Mouse (Mus musculus): ENCODE measurements around the gene Sync. TPM values are rescaled to one million over a fixed set of nuclear protein-coding genes. Genes with fewer than 3 reads are reported as not detected.

Gene Sync
- polyA plus RNA-seq, 1 experiment: 1.1 TPM

- H3K27ac ChIP-seq (ENCODE audit: insufficient read depth, low read length): no peak overlapping the region
- TF ChIP-seq CTCF (IDR thresholded peaks at IDR 0.05; ENCODE audit: extremely low read depth, insufficient read depth, low read length): no peak
- no peak for TF ChIP-seq POLR2A (IDR thresholded peaks at IDR 0.05; ENCODE audit: extremely low read depth, insufficient read depth, low read length)
- no peaks in the 10 kb centered on the region for H3K4me1 ChIP-seq (ENCODE audit: control insufficient read depth, insufficient read depth, low read length)
- H3K4me3 ChIP-seq (ENCODE audit: insufficient read depth, low read length): no peak overlapping the region
Observed at GRCm38 (mm10) chr4:129293702-129294101, 6.3 kb downstream of the Sync start.

GRCm38 (mm10) chr4:129295188-129295587, 7.8 kb downstream of the Sync start:
- no peak overlapping the region for H3K4me3 ChIP-seq (ENCODE audit: insufficient read depth, low read length)
- no peak overlapping the region for H3K27ac ChIP-seq (ENCODE audit: insufficient read depth, low read length)
- TF ChIP-seq CTCF (IDR thresholded peaks at IDR 0.05; ENCODE audit: extremely low read depth, insufficient read depth, low read length) (no peak), POLR2A (IDR thresholded peaks at IDR 0.05; ENCODE audit: extremely low read depth, insufficient read depth, low read length) (no peak)
- no peaks in the 10 kb centered on the region for H3K4me1 ChIP-seq (ENCODE audit: control insufficient read depth, insufficient read depth, low read length)

- H3K4me3 ChIP-seq (ENCODE audit: insufficient read depth, low read length): no peak overlapping the region
- no peak overlapping the region for H3K27ac ChIP-seq (ENCODE audit: insufficient read depth, low read length)
- TF ChIP-seq CTCF (IDR thresholded peaks at IDR 0.05; ENCODE audit: extremely low read depth, insufficient read depth, low read length): no peak
- TF ChIP-seq POLR2A (IDR thresholded peaks at IDR 0.05; ENCODE audit: extremely low read depth, insufficient read depth, low read length): no peak
- no peaks in the 10 kb centered on the region for H3K4me1 ChIP-seq (ENCODE audit: control insufficient read depth, insufficient read depth, low read length)
Observed at GRCm38 (mm10) chr4:129296066-129296465, 8.6 kb downstream of the Sync start.

- no peak for TF ChIP-seq POLR2A (IDR thresholded peaks at IDR 0.05; ENCODE audit: extremely low read depth, insufficient read depth, low read length)
- no peak for TF ChIP-seq CTCF (IDR thresholded peaks at IDR 0.05; ENCODE audit: extremely low read depth, insufficient read depth, low read length)
- H3K27ac ChIP-seq (ENCODE audit: insufficient read depth, low read length): no peak overlapping the region
- H3K4me3 ChIP-seq (ENCODE audit: insufficient read depth, low read length): no peak overlapping the region
- no peaks in the 10 kb centered on the region for H3K4me1 ChIP-seq (ENCODE audit: control insufficient read depth, insufficient read depth, low read length)
Observed at GRCm38 (mm10) chr4:129297724-129298123, 10.3 kb downstream of the Sync start.

- Histone ChIP-seq H3K27ac (ENCODE audit: insufficient read depth, low read length) (no peak overlapping the region), H3K4me1 (ENCODE audit: control insufficient read depth, insufficient read depth, low read length) (no peaks in the 10 kb centered on the region), H3K4me3 (ENCODE audit: insufficient read depth, low read length) (no peak overlapping the region)
- TF ChIP-seq POLR2A (IDR thresholded peaks at IDR 0.05; ENCODE audit: extremely low read depth, insufficient read depth, low read length): no peak
- no peak for TF ChIP-seq CTCF (IDR thresholded peaks at IDR 0.05; ENCODE audit: extremely low read depth, insufficient read depth, low read length)
Observed at GRCm38 (mm10) chr4:129299121-129299520, 11.7 kb downstream of the Sync start.

- Histone ChIP-seq H3K4me3 (ENCODE audit: insufficient read depth, low read length) (no peak overlapping the region), H3K4me1 (ENCODE audit: control insufficient read depth, insufficient read depth, low read length) (no peaks in the 10 kb centered on the region), H3K27ac (ENCODE audit: insufficient read depth, low read length) (no peak overlapping the region)
- TF ChIP-seq POLR2A (IDR thresholded peaks at IDR 0.05; ENCODE audit: extremely low read depth, insufficient read depth, low read length) (no peak), CTCF (IDR thresholded peaks at IDR 0.05; ENCODE audit: extremely low read depth, insufficient read depth, low read length) (no peak)
Observed at GRCm38 (mm10) chr4:129303401-129303800, 16.0 kb downstream of the Sync start.

GRCm38 (mm10) chr4:129303816-129304215, 16.4 kb downstream of the Sync start:
- Histone ChIP-seq H3K27ac (ENCODE audit: insufficient read depth, low read length) (no peak overlapping the region), H3K4me1 (ENCODE audit: control insufficient read depth, insufficient read depth, low read length) (no peaks in the 10 kb centered on the region), H3K4me3 (ENCODE audit: insufficient read depth, low read length) (no peak overlapping the region)
- no peak for TF ChIP-seq POLR2A (IDR thresholded peaks at IDR 0.05; ENCODE audit: extremely low read depth, insufficient read depth, low read length)
- TF ChIP-seq CTCF (IDR thresholded peaks at IDR 0.05; ENCODE audit: extremely low read depth, insufficient read depth, low read length): no peak

- TF ChIP-seq CTCF (IDR thresholded peaks at IDR 0.05; ENCODE audit: extremely low read depth, insufficient read depth, low read length) (no peak), POLR2A (IDR thresholded peaks at IDR 0.05; ENCODE audit: extremely low read depth, insufficient read depth, low read length) (no peak)
- Histone ChIP-seq H3K4me3 (ENCODE audit: insufficient read depth, low read length) (no peak overlapping the region), H3K27ac (ENCODE audit: insufficient read depth, low read length) (no peak overlapping the region), H3K4me1 (ENCODE audit: control insufficient read depth, insufficient read depth, low read length) (no peaks in the 10 kb centered on the region)
Observed at GRCm38 (mm10) chr4:129304306-129304705, 16.9 kb downstream of the Sync start.

GRCm38 (mm10) chr4:129307936-129308335, 20.5 kb downstream of the Sync start:
- TF ChIP-seq POLR2A (IDR thresholded peaks at IDR 0.05; ENCODE audit: extremely low read depth, insufficient read depth, low read length) (no peak), CTCF (IDR thresholded peaks at IDR 0.05; ENCODE audit: extremely low read depth, insufficient read depth, low read length) (no peak)

GRCm38 (mm10) chr4:129313886-129314285, 26.5 kb downstream of the Sync start:
- Histone ChIP-seq H3K4me3 (ENCODE audit: insufficient read depth, low read length) (no peak overlapping the region), H3K4me1 (ENCODE audit: control insufficient read depth, insufficient read depth, low read length) (no peaks in the 10 kb centered on the region), H3K27ac (ENCODE audit: insufficient read depth, low read length) (no peak overlapping the region)
- TF ChIP-seq POLR2A (IDR thresholded peaks at IDR 0.05; ENCODE audit: extremely low read depth, insufficient read depth, low read length) (no peak), CTCF (IDR thresholded peaks at IDR 0.05; ENCODE audit: extremely low read depth, insufficient read depth, low read length) (no peak)

More at GRCm38 (mm10) chr4:129307936-129308335, 20.5 kb downstream of the Sync start:
- H3K4me3 ChIP-seq (ENCODE audit: insufficient read depth, low read length): no peak overlapping the region
- H3K27ac ChIP-seq (ENCODE audit: insufficient read depth, low read length): no peak overlapping the region
- no peaks in the 10 kb centered on the region for H3K4me1 ChIP-seq (ENCODE audit: control insufficient read depth, insufficient read depth, low read length)

Data from cortical plate, adult 2 months (tissue).